Mouse (Mus musculus) CD8-positive naive resting alpha-beta T cell, adult 2 months (primary cell): ENCODE data around the gene Pdgfra.

ENCODE experiments used
- DNase-seq, 2 experiments: peaks; one replicate each; pipeline ENCODE4 v3.0.0; 2022; ENCODE audit warnings: low read depth in 2 of 2, low spot score in 2 of 2

Gene Pdgfra

DNA sequence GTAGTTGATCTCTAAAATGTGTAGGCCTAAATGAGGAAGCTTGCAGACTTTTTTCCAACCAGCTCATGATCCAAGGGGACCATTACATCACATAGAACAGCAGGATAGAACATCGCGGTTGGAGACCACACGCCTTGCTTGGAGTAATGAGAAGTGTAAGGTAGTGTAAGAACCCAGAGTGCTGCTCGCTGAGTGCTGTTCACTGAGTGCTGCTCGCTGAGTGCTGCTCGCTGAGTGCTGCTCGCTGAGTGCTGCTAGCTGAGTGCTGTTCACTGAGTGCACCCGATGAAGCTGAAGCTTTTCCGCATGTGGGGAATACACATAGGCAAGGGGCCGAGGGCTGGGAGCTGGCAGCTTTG lies 48.3 kb downstream of the Pdgfra start:
- DNase-seq, result no peak

DNA sequence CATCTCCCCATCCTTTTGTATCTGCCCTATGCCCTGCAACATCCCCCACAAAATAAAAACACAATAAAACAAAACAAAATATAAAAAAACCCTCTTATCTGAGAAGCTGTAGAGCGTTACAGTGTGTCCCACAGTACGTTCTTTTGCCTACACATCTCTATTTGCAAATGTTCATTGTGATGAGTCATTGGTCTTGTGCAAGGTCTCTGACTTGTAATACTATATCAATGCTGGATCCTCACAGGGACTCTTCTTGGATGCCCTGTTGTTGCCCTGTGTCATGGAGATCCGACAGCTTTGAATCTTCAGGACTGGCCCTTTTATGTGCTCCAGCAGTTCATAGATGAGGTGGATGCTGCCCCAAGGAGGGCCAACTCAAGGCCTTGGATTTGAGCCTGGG lies 55.8 kb downstream of the Pdgfra start:
- no peak for DNase-seq

DNA sequence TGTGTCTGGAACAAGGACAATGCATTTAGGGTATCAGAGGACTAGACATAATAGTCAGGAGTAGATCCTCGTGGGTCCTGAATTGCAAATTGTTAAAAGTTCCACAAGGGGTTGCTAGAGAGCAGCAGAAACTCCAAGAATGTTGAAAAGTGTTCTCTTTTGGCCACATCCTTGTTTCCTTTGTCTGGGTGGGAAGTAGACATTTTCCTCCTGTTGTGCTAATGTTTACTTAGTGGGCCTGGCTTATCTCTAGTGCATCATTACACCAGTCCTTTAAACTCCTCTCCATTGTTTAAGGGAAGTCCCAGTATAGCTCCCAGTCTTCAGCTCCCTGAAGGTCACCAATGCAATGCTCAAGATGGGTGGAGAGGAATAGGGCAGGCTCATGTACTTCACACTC lies 57.9 kb downstream of the Pdgfra start:
- no peak for DNase-seq

DNA sequence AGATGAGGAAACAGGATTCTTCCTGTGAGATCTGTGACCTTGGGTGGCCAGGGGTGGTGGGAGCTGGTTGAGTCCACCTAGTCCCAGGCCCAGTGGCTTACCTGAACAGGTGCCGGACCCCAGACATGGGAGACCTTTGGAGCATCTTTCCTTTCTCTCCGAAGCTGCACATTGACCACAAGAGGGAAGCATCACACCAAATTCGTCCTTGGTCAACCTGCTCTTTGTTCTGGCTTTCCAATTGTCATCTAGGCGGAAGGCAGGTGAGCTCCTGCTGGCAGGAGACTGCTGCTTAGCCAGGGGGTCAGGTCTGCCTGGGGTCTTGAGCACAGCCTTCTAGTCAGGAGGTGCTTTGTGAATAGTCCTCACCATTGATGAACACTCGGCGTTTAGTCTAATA lies 62.4 kb downstream of the Pdgfra start:
- DNase-seq, result no peak

DNA sequence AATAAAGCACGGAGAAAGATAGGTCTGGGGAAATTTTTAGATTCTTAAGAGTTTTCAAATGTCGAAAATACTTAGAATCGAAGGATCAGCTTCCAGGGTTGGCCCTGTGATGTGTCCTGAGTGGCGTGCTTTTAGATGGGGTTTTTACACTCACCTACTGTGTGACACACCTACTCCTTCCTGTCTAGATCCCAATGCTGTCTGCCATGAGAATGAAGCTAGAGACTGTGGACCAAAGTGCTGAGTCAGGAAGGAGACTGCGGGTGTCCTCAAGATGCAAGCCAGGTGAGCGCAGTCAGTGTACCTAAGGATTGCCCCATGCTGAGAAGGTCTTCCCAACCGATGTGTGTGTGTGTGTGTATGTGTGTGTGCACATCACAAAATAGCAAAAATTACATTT lies 62.8 kb downstream of the Pdgfra start:
- no peak for DNase-seq

DNA sequence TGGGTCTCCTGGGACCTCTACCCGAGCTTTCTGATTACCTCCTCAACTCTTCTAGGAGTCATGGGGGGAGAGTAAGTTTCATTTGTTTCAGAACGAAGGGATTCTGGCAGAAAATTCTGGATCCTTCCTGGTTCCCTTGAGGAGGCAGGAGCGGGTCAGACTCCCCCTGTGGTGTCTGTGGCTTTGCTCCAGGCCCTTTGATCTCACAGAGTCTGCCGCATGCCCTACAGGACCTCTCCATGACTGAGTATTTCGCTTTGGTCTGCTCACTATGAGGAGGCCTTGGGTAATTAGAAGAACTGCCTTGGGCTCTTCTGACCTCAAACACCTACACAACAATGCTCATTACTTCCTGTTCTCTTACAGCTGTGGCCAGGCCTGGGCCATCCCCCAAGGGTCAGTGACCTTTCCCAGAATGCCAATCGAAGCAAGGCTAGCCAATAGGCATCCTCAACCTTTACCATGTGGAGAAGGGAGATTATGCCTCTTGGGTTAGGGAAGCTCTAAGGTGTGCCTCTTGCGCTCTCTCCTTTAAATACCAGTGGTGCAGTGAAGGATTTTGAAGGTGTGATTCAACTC lies 63.7 kb downstream of the Pdgfra start:
- DNase-seq, result no peak

DNA sequence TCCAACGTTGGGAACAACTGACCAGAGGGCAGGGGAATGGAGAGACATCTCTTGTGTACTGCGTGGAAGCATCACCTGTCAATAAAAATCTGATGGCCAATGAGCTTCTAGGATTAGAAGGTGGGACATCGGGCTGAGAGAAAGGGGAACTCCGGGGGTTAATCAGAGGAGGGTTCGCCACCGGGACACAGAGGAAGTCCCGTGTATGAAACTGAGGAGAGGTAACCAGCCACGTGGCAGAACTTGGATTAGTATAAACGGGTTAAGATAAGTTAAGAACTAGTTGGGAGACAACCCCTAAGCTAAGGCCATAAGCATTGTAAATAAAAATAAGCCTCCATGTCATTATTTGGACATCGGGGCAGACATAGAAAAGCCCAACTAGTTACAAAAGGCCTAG lies 69.5 kb downstream of the Pdgfra start:
- DNase-seq, result no peak

DNA sequence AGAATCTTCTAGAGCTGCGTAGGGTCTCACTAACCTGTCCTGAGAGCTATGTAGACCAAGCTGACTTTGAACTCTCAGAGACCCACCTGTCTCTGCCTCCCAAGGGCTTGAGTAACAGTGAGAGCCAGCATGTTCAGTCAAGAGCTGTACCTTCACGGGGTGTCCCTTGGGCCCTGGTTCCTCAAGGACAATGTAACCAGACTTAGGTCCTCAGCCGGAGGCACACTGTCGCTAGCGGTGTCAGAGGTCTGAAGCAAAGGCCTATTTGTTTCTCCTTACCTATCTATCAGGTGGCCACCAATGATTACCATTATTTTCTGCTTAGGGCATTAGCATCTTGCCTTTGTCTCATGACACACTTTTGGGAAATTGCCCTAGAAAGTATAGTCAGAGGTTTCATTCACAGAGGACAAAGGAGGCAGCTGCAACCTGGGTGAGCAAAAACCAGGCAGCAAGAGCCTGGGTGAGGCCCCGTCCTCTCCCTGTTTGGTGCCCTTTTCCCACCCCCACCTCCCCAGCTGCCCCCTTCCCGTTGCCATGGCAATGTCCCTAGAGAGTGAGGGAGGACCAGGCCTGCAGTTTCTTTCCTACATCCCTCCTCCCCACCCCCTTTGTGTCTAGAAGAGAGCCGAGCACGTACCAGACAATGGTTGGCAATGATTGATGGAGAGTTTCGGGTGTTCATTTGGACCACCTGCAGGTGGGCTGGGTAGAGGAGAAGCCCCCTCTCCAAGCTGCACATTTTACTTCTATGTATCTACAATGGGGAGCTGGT lies 70.6 kb downstream of the Pdgfra start:
- DNase-seq, result no peak

DNA sequence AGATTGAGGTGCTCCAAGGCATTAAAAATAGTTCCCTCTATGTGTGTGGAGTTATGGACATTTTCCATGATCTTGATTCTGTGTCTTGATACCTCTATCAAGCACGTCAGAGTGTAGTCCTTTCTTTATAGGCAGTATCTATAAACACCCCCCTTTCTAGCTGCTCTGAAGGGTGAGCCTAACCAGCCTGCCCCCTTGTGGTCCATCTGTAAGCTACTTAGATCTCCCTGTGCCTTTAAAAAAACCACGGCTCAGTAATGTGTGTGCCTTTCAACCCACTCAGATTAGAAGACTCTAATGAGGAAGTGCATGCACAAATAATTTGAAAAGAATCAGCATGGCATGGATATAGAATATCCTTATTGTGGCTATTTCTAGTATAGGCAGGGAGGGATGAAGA lies 86.3 kb downstream of the Pdgfra start:
- DNase-seq, result no peak

DNA sequence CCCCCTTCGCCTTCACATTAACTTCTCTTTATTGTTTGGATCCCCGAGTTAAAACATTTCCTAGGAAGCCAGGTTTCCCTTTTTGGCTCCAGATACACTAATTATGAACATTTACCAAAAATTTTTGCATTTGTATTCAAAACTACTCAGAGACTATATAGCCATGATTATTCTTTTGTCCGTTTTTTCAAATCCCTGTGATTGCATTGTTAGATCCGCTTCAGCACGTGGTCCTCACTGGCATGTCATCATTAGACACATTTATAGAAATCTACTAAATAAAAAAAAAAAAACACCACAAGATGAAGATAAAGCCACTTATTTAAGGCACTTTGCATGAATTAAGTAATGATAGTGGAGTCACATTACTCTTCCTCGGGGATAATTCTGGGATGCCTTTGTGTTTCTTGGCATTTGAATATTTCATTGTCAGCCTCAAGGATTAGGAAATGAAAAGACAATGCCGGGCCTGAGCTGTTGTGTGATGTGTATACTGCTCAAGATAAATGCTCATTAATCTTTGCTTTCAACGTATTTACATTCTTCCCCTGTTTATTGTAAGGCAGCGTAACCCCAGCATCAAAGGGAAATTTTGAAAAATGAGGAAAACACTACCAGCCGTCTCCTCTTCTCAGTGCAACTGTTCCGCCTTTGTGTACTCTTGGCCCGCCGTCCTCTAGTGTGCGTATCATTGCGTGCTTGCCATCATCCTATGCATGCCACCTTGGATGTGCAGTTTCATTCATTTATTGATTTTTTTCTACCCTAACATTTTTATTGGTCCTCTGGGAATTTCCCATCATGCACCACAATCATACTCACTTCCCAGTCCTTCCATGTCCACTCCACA lies 87.1 kb downstream of the Pdgfra start:
- DNase-seq, result no peak

DNA sequence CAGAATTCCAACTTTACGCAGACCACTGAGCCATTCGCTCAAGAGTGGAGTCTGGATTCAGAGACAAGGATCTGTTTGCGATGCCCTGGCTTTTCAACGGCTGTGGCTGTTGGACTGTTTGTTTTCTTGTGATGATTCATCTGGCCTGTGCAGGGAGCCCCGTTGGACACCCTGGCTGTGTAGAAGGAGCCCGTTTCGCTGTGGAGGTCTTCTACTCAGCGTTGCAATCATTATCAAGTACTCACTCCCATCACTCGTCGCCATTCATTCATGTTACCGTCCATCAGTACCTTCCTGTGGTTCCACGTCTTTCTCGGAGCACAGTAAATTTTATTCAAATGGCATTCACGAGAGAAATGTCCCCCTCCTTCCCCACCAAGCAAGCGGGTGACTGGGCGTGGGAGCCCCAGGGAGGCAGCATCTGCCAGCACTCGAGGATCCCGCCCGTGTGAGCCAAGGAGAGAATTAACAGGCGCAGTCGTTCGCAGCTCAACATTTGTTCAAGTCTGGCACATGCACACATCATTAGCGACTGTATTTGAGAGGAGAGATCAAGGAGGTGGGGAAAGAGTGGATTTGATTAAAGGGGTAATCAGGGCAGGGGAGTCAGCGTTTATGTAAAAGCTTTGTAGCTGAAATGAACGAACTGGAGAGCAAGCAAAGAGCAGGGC lies 95.1 kb downstream of the Pdgfra start:
- no peak for DNase-seq
